Mouse (Mus musculus): ENCODE measurements around the gene Ankrd52.
A peak's percentile ranks its signal among the peaks of the same experiment; 100 is the strongest.

Gene Ankrd52

GRCm38 (mm10) chr10:128401056-128401455 lies 24.1 kb downstream of the Ankrd52 start, which contains the start of gene Slc39a5:
Gene Slc39a5 (minus strand): TSS chr10:128401229.
- DNase-seq (ENCODE audit: low read depth, low spot score) = no peak

DNA sequence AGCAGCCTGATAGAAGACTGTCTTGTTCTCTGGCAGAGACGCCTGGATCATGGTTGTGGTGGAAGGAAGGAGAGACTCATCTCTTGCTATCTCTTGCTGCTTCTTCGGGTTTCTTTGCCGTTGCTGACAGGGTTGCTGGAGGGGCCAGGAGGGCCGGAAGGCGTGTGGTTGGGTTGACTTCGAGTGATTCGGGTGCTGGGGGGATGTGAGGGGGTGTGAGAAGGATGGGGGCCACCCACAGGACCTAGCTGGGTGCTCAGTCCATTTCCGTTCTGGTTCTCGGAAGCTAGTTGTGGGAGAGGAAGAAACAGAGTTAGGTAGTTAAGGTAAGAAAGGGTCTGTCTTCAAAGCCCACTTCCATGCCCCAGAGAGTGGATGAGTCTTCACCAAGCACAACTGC lies 24.7 kb downstream of the Ankrd52 start:
- DNase-seq (ENCODE audit: low read depth, low spot score) = no peak

DNA sequence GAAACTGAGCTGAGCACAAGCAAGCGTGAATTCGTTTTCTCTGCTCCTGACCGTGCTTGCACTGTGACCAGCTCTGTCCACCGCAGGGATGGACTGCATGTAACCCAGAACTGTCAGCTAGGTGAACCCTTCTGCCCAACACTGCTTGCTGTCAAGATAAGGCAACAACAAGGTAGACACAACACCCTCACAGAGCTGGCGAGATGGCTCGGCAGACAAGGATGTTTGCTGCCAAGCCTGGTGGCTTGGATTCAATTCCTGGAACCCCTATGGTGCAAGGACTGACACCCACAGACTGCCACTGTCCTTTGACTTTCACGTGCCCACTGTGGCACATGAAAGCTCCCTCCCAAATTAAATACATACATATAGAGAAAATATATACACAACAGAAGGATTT lies 27.0 kb downstream of the Ankrd52 start:
- no peak for DNase-seq (ENCODE audit: low read depth, low spot score)

DNA sequence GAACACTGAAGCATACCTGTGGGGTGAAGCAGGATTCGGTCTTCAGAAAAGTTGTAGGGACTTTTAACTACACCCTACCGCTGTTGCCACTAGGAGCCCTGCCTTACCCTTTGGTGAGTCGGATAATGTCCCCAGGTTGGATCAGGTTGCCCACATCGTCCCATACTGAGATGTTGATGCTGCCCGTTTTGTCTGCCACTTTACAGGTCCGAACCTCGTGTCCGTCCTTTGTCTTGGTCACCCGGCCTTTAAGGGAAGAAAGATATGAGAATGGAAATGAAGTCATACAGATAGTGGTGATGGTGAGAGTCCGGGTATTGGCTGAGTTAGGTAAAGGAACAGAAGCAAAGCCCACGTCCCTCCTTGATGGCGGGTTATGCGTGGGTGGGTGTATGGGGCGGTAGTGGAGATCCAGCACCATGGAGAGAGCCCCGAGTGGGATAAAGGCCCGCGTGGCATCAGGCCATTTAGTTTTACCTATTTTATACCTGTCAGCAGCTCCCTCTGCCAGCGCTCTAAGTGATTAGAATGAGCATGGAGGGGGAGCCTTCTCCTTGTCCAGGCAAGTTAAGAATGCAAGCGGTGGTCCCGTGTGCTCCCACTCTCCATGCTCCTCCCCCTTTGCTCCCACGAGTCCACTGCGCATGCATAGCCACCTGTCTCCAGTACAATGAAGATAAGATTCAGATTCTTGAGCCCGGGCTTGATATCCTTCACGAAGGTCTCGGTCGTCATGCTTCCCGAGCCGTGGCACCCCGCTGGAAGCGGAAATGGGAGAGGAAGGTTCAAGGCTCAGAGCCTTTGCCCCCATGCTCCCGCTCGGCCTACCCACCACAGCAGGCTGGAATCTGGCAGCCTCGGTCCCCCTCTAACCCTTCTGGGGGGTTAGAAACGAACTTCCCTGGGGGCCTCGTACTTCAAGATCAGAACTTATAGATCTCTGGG lies 31.9 kb downstream of the Ankrd52 start:
- DNase-seq (ENCODE audit: low read depth, low spot score) = no peak

DNA sequence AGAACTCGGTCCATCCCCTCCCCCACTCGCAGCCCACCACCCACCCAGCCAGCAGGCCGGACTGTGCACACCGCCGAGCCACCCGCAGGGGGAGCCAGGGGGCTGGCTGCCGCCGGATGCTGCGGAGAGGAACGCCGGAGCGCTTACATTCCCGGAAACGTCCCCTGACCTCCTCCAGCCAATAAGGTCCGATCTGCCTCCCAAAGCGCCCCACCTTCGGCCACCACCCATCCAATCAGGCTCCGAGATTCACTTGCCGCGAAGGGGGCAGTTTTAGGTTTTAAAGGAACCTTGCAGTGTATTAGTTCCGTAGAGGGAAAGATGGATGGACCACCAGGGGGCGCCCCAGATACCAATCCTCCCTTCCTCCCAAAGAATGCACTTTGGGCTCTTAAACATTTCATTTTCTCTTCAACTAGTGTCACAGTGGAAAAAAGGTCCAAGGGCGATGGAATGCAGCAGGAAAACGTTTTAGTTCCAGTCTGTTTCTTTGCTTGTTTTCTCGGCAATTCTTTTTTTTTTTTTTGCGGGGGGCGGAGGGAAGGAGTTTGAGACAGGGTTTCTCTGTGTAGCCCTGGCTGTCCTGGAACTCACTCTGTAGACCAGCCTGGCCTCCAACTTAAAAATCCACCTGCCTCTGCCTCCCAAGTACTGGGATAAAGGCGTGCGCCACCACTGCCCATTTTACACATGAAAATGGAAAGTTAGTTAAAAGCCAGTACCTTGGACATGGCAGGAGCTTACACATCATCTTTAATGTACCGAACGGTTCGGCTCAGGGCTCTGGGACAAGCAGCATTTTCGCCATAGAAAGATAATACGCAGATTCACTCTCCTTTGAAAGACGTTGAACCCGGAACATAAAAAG lies 33.0 kb downstream of the Ankrd52 start:
- DNase-seq (ENCODE audit: low read depth, low spot score) = peak; percentile 94

DNA sequence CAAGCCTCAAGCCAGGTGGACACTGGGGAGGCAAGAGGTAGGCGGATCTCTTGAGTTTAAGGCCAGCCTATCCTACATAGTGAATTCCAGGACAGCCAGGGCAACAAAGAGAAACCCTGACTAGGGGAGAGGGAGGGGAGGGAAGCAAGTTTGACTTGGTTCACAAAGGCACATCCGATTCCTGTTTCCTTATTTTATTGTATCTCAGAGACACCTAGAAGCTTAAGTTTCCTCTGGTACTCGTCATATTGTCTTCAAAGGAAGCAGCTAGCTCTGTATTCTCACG lies 33.6 kb downstream of the Ankrd52 start:
- no peak for DNase-seq (ENCODE audit: low read depth, low spot score)

DNA sequence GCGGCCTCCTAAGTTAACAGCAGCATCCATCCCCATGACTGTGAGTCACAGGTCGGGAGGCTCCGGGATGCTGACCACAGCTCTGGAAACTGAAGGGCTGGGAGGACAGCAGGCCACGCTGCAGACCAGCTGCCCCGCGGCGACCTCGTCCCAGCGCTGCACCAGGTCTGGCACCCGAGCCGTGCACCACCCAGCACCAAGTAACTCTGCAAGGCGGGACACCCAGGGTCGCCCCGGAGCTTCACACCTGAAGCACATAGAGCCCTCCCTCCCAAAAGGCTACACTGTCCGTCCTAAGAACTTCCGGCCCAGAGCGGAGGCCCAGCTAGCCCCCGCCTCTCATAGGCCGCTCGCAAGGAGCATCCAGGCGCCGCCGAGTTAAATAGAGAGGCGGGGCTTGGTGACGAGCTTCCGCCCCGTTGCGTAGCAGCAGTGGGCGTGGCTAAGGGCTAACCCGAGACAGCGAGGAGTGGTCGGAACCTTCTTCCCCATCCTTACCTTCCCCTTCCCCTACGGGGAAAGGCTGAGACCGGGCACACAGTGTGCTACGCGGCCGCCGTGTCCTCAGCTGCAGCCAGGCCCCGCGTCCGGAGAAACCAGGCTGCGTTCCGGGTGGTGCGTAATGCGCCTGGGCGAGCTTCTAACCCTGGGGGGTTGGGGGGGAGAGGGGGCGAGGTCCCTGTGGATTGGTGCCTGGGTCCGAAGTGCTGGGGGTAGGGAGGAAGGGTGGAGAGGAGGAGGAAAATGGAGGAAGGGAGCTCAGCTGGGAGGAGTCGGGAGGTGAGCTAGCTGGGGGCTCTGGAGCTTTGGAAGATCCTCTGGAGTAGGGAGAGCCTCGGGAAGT lies 34.5 kb downstream of the Ankrd52 start, which contains the start of the genes Nabp2 and Rnf41:
Nabp2 (minus strand) TSS at position 282 of the 844 bp plus-strand sequence.
Rnf41 (plus strand) TSS at position 447 of the 844 bp plus-strand sequence.
- peak; percentile 82 for DNase-seq (ENCODE audit: low read depth, low spot score)

- no peak for DNase-seq (ENCODE audit: low read depth, low spot score)
Observed at GRCm38 (mm10) chr10:128412055-128412381, 35.1 kb downstream of the Ankrd52 start.

GRCm38 (mm10) chr10:128412558-128412957 lies 35.6 kb downstream of the Ankrd52 start:
- DNase-seq (ENCODE audit: low read depth, low spot score) = no peak

- no peak for DNase-seq (ENCODE audit: low read depth, low spot score)
Observed at GRCm38 (mm10) chr10:128413076-128413475, 36.2 kb downstream of the Ankrd52 start.

GRCm38 (mm10) chr10:128414848-128415247 lies 37.9 kb downstream of the Ankrd52 start:
- DNase-seq (ENCODE audit: low read depth, low spot score) = no peak

- DNase-seq (ENCODE audit: low read depth, low spot score) = no peak
Observed at GRCm38 (mm10) chr10:128422426-128422825, 45.5 kb downstream of the Ankrd52 start.

DNA sequence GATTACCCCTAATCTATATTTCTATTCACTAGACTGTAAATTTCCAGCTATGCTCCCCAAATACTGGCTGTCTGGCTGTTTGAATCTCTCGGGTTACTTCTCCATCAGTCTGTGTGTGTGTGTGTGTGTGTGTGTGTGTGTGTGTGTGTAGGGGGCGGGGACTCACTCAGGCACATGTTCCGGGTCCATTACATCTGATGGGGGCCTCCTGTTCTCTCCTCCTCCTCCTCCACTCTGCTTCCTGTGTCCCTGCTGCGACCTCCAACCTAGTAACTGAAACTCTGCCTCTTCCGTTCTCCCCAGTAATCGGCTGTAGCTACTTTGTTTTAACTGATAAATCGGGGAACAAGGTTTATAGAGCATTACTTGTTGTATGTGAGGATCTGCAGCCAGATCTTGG lies 47.7 kb downstream of the Ankrd52 start:
- DNase-seq (ENCODE audit: low read depth, low spot score) = no peak

DNA sequence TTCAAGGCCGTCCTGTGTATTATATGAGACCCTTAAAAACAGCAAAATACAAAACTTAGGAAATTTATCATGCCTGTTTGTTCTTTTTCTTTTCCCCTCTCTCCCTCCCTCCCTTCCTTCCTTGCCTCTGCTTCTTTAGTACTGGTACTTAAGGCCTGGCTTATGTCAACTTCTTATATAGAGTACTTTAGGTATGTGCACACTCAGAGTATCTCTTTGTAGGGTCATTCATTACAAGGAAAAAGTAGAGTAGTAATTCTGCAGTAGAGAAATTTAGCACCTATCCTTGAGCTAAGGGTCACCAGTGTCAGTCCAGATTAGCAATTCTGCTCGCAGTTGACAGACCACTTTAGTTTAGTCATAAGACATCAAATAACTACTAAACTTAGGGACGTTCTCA lies 48.3 kb downstream of the Ankrd52 start:
- DNase-seq (ENCODE audit: low read depth, low spot score) = no peak

- no peak for DNase-seq (ENCODE audit: low read depth, low spot score)
Observed at GRCm38 (mm10) chr10:128429052-128429451, 52.1 kb downstream of the Ankrd52 start.

- no peak for DNase-seq (ENCODE audit: low read depth, low spot score)
Observed at GRCm38 (mm10) chr10:128429454-128429853, 52.5 kb downstream of the Ankrd52 start.

- no peak for DNase-seq (ENCODE audit: low read depth, low spot score)
Observed at GRCm38 (mm10) chr10:128433417-128433816, 56.5 kb downstream of the Ankrd52 start.

- no peak for DNase-seq (ENCODE audit: low read depth, low spot score)
Observed at GRCm38 (mm10) chr10:128434681-128435080, 57.8 kb downstream of the Ankrd52 start.

DNA sequence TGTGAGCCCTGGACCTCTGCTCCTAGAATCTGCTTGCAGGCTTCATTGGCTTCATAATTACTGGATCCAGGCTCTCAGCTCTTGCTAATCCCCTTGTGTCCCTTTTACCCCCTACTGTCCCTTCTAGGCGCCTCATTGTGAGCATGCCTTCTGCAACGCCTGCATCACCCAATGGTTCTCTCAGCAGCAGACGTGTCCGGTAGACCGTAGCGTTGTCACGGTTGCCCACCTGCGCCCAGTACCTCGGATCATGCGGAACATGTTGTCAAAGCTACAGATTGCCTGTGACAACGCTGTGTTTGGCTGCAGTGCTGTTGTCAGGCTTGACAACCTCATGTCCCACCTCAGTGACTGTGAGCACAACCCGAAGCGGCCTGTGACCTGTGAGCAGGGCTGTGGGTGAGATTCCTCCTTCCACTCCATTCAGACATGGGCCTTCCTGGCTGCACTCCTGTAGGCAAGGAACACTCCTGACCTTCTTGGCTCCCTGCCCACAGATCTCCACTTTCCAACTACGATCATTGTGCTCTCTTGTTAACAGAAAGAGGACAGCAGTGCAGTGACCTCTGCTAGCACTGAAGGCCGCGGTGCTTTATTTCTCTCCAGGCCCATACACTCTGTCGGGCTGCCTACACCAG lies 58.4 kb downstream of the Ankrd52 start:
- DNase-seq (ENCODE audit: low read depth, low spot score) = no peak

GRCm38 (mm10) chr10:128435873-128436272 lies 59.0 kb downstream of the Ankrd52 start:
- DNase-seq (ENCODE audit: low read depth, low spot score) = no peak

DNA sequence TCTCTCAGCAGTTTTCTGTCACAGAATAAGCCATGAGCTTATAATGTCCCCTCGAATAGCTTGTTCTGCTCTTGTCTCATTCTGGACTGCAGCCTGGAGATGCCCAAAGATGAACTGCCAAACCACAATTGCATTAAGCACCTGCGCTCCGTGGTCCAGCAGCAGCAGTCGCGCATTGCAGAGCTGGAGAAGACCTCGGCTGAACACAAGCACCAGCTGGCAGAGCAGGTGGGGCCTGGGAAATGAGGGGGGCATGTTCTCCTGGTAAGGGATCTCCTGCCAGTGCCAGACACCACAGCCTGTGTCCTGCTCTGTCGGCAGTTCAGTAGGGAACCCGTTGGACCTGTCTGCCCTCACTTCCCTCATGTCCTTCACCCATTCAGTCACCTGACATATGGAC lies 59.5 kb downstream of the Ankrd52 start:
- no peak for DNase-seq (ENCODE audit: low read depth, low spot score)

Measured in retina, adult 2 months (tissue).